Mouse (Mus musculus): Measurements from ENCODE around the gene Gja6. TPM values are rescaled to one million over a fixed set of nuclear protein-coding genes. Genes with fewer than 3 reads are reported as not detected.

The Gja6 gene
- polyA plus RNA-seq, 1 experiment, result not detected

DNA sequence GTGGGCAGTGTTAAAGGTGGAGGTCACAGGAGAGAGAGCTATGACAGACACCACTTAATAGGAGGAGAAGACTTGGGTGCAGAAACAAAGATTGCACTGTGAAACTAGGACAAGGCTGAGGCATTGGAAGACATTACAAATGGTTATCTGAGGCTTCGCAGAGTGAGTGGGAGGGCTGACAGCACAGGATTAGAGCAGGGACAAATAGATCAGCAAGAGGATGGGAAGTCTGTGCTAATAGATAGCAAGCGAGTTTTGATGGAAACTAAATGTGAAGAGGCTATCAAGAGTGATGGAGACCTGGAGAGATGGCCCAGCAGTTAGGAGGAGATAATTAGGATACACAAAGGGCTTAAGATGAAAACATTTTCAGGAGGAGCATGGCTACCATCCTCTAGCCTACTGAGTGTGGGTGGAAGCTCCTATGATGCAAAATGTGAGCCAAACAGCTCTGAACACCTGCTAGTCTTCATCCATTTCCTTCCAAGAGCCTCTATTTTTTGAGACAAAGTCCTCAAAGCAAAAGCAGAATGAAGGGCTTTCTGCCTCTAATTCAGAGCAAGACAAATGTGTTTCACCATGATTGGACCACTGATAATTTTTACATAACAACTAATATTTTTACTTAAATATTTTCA is 1.7 kb downstream of the Gja6 start:
- no peaks in the 10 kb centered on the region for H3K36me3 ChIP-seq (ENCODE audit: control insufficient read depth)
- TF ChIP-seq TAL1 (IDR thresholded peaks at IDR 0.05; ENCODE audit: low read length) (peak; percentile 56; the same call in 2 of the 3 replicates), GATA1 (IDR thresholded peaks at IDR 0.05; ENCODE audit: low read length) (no peak; the same call in 1 of the 2 replicates)
- no peak overlapping the region for H3K4me3 ChIP-seq (replicated peaks)
- no peaks in the 10 kb centered on the region for H3K9me3 ChIP-seq (ENCODE audit: control insufficient read depth, low read length)
- no peaks in the 10 kb centered on the region for H3K27me3 ChIP-seq (ENCODE audit: control insufficient read depth)
- peaks cover 26% of the 10 kb centered on the region for H3K4me1 ChIP-seq (ENCODE audit: control insufficient read depth)

DNA sequence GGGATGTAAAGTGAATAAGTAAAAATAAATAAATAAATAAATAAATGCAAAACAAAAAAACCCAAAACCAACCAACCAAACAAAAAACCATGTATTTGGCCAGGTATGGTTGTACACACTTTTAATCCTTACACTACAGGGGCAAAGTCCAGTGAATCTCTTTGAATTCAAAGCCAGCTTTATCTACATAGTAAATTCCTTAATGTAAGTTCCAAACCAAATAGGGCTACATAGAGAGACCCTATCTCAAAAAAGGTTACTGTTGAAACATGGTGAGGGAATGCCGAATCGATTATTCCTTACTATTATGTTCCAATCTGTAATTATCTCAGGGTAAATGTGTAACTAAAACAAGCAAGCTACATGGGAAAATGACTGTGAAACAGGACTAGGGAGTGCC is 5.7 kb downstream of the Gja6 start:
- Histone ChIP-seq H3K4me1 (ENCODE audit: control insufficient read depth) (peaks cover 21% of the 10 kb centered on the region), H3K36me3 (ENCODE audit: control insufficient read depth) (no peaks in the 10 kb centered on the region), H3K4me3 (replicated peaks) (no peak overlapping the region), H3K9me3 (ENCODE audit: control insufficient read depth, low read length) (no peaks in the 10 kb centered on the region), H3K27me3 (ENCODE audit: control insufficient read depth) (no peaks in the 10 kb centered on the region)
- no peak for TF ChIP-seq TAL1 (IDR thresholded peaks at IDR 0.05; ENCODE audit: low read length)
- no peak for TF ChIP-seq GATA1 (IDR thresholded peaks at IDR 0.05; ENCODE audit: low read length)

DNA sequence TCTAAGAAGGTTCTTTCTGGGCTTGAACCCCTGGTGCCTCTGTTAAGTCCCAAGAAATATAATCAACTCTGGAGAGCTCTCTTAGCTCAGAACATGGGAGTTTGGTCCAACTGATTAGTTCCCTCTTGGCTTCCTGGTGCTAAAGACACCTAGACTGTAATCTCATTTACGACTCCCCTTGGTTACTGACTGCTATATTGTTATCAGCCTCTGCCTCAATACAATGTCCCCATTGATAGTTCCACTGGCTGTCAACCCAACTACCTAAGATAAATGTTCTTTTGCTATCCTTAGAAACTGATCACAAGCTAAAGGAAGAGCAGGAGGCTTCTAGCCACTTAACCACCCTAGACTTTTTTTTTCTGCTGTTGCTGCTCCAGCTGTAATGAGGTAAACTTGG is 14.8 kb downstream of the Gja6 start:
- H3K4me3 ChIP-seq (replicated peaks), result no peak overlapping the region
- peaks cover 5% of the 10 kb centered on the region for H3K4me1 ChIP-seq (ENCODE audit: control insufficient read depth)
- TF ChIP-seq TAL1 (IDR thresholded peaks at IDR 0.05; ENCODE audit: low read length) (no peak), GATA1 (IDR thresholded peaks at IDR 0.05; ENCODE audit: low read length) (no peak)
- H3K36me3 ChIP-seq (ENCODE audit: control insufficient read depth), result no peaks in the 10 kb centered on the region
- no peaks in the 10 kb centered on the region for H3K9me3 ChIP-seq (ENCODE audit: control insufficient read depth, low read length)
- H3K27me3 ChIP-seq (ENCODE audit: control insufficient read depth), result no peaks in the 10 kb centered on the region

- TF ChIP-seq TAL1 (IDR thresholded peaks at IDR 0.05; ENCODE audit: low read length) (no peak), GATA1 (IDR thresholded peaks at IDR 0.05; ENCODE audit: low read length) (no peak)
- H3K36me3 ChIP-seq (ENCODE audit: control insufficient read depth), result no peaks in the 10 kb centered on the region
- no peaks in the 10 kb centered on the region for H3K4me1 ChIP-seq (ENCODE audit: control insufficient read depth)
- H3K27me3 ChIP-seq (ENCODE audit: control insufficient read depth), result no peaks in the 10 kb centered on the region
- no peak overlapping the region for H3K4me3 ChIP-seq (replicated peaks)
- no peaks in the 10 kb centered on the region for H3K9me3 ChIP-seq (ENCODE audit: control insufficient read depth, low read length)
Observed at GRCm38 (mm10) chrX:160886301-160886700, 20.6 kb downstream of the Gja6 start.

- TF ChIP-seq GATA1 (IDR thresholded peaks at IDR 0.05; ENCODE audit: low read length) (no peak), TAL1 (IDR thresholded peaks at IDR 0.05; ENCODE audit: low read length) (no peak)
- Histone ChIP-seq H3K9me3 (ENCODE audit: control insufficient read depth, low read length) (no peaks in the 10 kb centered on the region), H3K36me3 (ENCODE audit: control insufficient read depth) (no peaks in the 10 kb centered on the region), H3K4me3 (replicated peaks) (no peak overlapping the region), H3K27me3 (ENCODE audit: control insufficient read depth) (no peaks in the 10 kb centered on the region), H3K4me1 (ENCODE audit: control insufficient read depth) (no peaks in the 10 kb centered on the region)
Observed at GRCm38 (mm10) chrX:160866576-160866975, 40.3 kb downstream of the Gja6 start.

DNA sequence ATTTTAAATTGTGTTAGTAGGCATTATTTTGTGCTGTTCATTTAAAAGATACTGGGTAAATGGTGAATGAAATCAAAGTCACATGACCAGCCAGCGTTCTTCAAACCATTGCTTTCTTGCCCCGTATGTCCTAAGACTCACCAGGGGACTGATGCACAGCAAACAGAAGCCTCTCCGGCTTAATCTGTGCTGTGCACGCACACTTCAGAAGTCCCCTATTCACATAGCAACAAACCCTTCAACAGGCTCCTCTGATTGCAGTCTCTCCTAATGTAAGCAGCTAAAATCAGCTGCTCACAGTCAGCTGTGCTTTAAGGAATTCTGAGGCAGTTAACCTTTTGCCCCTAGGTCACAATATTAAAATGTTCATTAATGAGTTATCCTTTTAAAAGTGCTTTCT is 41.8 kb downstream of the Gja6 start:
- TF ChIP-seq TAL1 (IDR thresholded peaks at IDR 0.05; ENCODE audit: low read length), result no peak
- H3K4me3 ChIP-seq (replicated peaks), result no peak overlapping the region
- no peaks in the 10 kb centered on the region for H3K27me3 ChIP-seq (ENCODE audit: control insufficient read depth)
- no peaks in the 10 kb centered on the region for H3K9me3 ChIP-seq (ENCODE audit: control insufficient read depth, low read length)
- H3K36me3 ChIP-seq (ENCODE audit: control insufficient read depth), result no peaks in the 10 kb centered on the region
- no peaks in the 10 kb centered on the region for H3K4me1 ChIP-seq (ENCODE audit: control insufficient read depth)

DNA sequence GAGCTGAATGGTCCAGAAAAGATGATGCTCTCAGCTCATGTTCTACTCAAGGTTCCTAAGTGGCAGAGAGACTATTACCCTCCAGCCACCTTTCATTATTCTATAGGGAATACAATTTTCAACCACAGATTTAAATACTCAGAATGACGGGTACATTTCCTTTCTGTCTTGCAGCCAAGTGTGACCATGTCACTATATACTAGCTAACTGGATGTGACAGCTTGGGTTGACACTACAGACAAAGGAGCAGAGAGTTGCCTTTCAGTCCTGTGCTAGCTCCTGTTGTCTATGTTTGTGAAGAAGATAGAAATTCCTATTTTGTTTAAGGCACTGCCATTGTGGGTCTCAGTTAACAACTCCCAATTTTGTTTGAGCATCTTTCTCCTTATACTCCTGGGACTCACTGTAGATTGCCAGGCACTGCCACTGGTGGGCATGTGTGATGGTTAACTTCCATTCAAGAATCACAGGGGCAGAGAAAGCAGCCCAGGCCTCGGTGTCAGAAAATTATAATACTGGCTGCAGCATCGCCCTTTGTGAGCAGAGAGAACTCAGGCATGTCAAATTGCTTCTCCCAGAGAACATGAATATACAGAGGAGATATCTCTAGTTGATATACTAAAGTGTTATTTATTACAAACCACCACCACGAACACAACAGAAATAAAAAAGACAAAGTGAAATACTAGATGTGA is 43.0 kb downstream of the Gja6 start:
- Histone ChIP-seq H3K9me3 (ENCODE audit: control insufficient read depth, low read length) (no peaks in the 10 kb centered on the region), H3K4me1 (ENCODE audit: control insufficient read depth) (no peaks in the 10 kb centered on the region), H3K27me3 (ENCODE audit: control insufficient read depth) (no peaks in the 10 kb centered on the region), H3K36me3 (ENCODE audit: control insufficient read depth) (no peaks in the 10 kb centered on the region), H3K4me3 (replicated peaks) (no peak overlapping the region)
- no peak for TF ChIP-seq TAL1 (IDR thresholded peaks at IDR 0.05; ENCODE audit: low read length)
- no peak for TF ChIP-seq GATA1 (IDR thresholded peaks at IDR 0.05; ENCODE audit: low read length)

Other genes starting within 250 kb of the Gja6 start
- gene Ppef1, start 171.3 kb downstream of the Gja6 start, polyA plus RNA-seq (2012), result not detected in 2 replicates
- 0.01 TPM in 1 of 2 replicates, not detected in the other for gene Rs1, start 139.0 kb downstream of the Gja6 start, polyA plus RNA-seq (2012)
- 0.02 TPM in 1 of 2 replicates, not detected in the other for gene Cdkl5, start 87.7 kb upstream of the Gja6 start, polyA plus RNA-seq (2012)
- gene Scml2, start 210.1 kb upstream of the Gja6 start, polyA plus RNA-seq (2012), result 0.02 and 0.03 TPM in 2 replicates